Mouse (Mus musculus) limb, embryonic 13.5 days (tissue): ENCODE measurements at regions not wholly inside any gene's neighbourhood (a gene's known extent, or its start where the extent isn't known, plus 50 kb on each side); places are given as distances from the start of the nearest gene placed in this dataset.

Experiments used
- ATAC-seq: fragments of 200-750 bp; cut with Nextera tagmentation; 2 replicates; pipeline ENCODE4 v1.8.0; 2017; ENCODE audit warnings: low read depth, moderate number of reproducible peaks, moderate TSS enrichment; ENCODE audit not compliant: low FRiP score
- H3K27ac ChIP-seq: fragments of 300-500 bp; sonication (generic); 2 replicates; pipeline ENCODE4 v1.5.1; 2015; ENCODE audit warnings: inconsistent platforms, mild to moderate bottlenecking, moderate library complexity
- H3K27me3 ChIP-seq: fragments of 300-500 bp; sonication (generic); 2 replicates; pipeline ENCODE4 v1.6.1; 2015; ENCODE audit warnings: mild to moderate bottlenecking, inconsistent platforms
- H3K36me3 ChIP-seq: fragments of 300-500 bp; sonication (generic); 2 replicates; pipeline ENCODE4 v1.6.1; 2015; ENCODE audit warnings: inconsistent platforms, mild to moderate bottlenecking, moderate library complexity
- H3K4me1 ChIP-seq: fragments of 300-500 bp; sonication (generic); 2 replicates; pipeline ENCODE4 v1.6.1; 2015; ENCODE audit warnings: inconsistent platforms
- H3K4me2 ChIP-seq: fragments of 300-500 bp; sonication (generic); replicated peaks from 2 replicates; pipeline ENCODE4 v1.6.1; 2015; ENCODE audit warnings: inconsistent platforms, mild to moderate bottlenecking, moderate library complexity
- H3K4me3 ChIP-seq: fragments of 300-500 bp; sonication (generic); 2 replicates; pipeline ENCODE4 v1.5.1; 2015; ENCODE audit warnings: moderate library complexity, mild to moderate bottlenecking, inconsistent platforms
- H3K9ac ChIP-seq: fragments of 300-500 bp; sonication (generic); 2 replicates; pipeline ENCODE4 v1.6.1; 2015; ENCODE audit warnings: mild to moderate bottlenecking, inconsistent platforms
- H3K9me3 ChIP-seq: fragments of 300-500 bp; sonication (generic); 2 replicates; pipeline ENCODE4 v1.6.1; 2016; ENCODE audit warnings: inconsistent platforms
- WGBS: fragments of 180-500 bp; shearing (Covaris S2); methylation state at CpG from one replicate; pipeline ENCODE4 v1.1.7; 2015; 5-methylcytosine and 5-hydroxymethylcytosine counted together

- Histone ChIP-seq H3K9ac (no peak overlapping the region), H3K27me3 (no peaks in the 10 kb centered on the region), H3K4me1 (peaks cover 6% of the 10 kb centered on the region; the same call in 1 of the 2 replicates), H3K9me3 (no peaks in the 10 kb centered on the region), H3K36me3 (no peaks in the 10 kb centered on the region), H3K4me3 (no peak overlapping the region), H3K4me2 (no peak overlapping the region), H3K27ac (no peak overlapping the region)
- WGBS = 34% methylated on average over 4 of the region's 4 CpGs
- ATAC-seq = no peak
Measured at GRCm38 (mm10) chr13:99049699-99050098, 65.3 kb upstream of the 1700024P04Rik start.

- Histone ChIP-seq H3K36me3 (no peaks in the 10 kb centered on the region), H3K27ac (no peak overlapping the region), H3K4me3 (no peak overlapping the region), H3K9me3 (no peaks in the 10 kb centered on the region), H3K9ac (no peak overlapping the region), H3K27me3 (no peaks in the 10 kb centered on the region), H3K4me2 (no peak overlapping the region), H3K4me1 (no peaks in the 10 kb centered on the region)
- ATAC-seq = no peak
- 79% methylated on average over 5 of the region's 5 CpGs for WGBS
Measured at GRCm38 (mm10) chr13:99048651-99049100, 64.3 kb upstream of the 1700024P04Rik start.

- Histone ChIP-seq H3K27me3 (no peaks in the 10 kb centered on the region), H3K9me3 (no peaks in the 10 kb centered on the region), H3K9ac (no peak overlapping the region), H3K36me3 (no peaks in the 10 kb centered on the region), H3K4me2 (no peak overlapping the region), H3K4me3 (no peak overlapping the region), H3K4me1 (no peaks in the 10 kb centered on the region), H3K27ac (no peak overlapping the region)
- WGBS = 85% methylated on average over 7 of the region's 7 CpGs
- ATAC-seq = no peak
Measured at GRCm38 (mm10) chr13:99047219-99047618, 62.9 kb upstream of the 1700024P04Rik start.

- Histone ChIP-seq H3K4me2 (no peak overlapping the region), H3K4me3 (no peak overlapping the region), H3K36me3 (no peaks in the 10 kb centered on the region), H3K9ac (no peak overlapping the region), H3K27ac (no peak overlapping the region), H3K4me1 (no peaks in the 10 kb centered on the region), H3K9me3 (no peaks in the 10 kb centered on the region), H3K27me3 (no peaks in the 10 kb centered on the region)
- no peak for ATAC-seq
- WGBS = 88% methylated on average over 1 of the region's 1 CpGs
Measured at GRCm38 (mm10) chr13:99046737-99047136, 62.4 kb upstream of the 1700024P04Rik start.

GRCm38 (mm10) chr13:99042086-99042485, 57.7 kb upstream of the 1700024P04Rik start:
- Histone ChIP-seq H3K27ac (no peak overlapping the region), H3K4me2 (no peak overlapping the region), H3K36me3 (no peaks in the 10 kb centered on the region), H3K4me3 (no peak overlapping the region), H3K4me1 (peaks cover 18% of the 10 kb centered on the region), H3K9me3 (no peaks in the 10 kb centered on the region), H3K9ac (no peak overlapping the region), H3K27me3 (no peaks in the 10 kb centered on the region)
- 86% methylated on average over 6 of the region's 6 CpGs for WGBS
- no peak for ATAC-seq

- Histone ChIP-seq H3K27ac (no peak overlapping the region), H3K4me3 (no peak overlapping the region), H3K4me1 (peaks cover 18% of the 10 kb centered on the region), H3K36me3 (no peaks in the 10 kb centered on the region), H3K9ac (no peak overlapping the region), H3K9me3 (no peaks in the 10 kb centered on the region), H3K4me2 (no peak overlapping the region), H3K27me3 (no peaks in the 10 kb centered on the region)
- 86% methylated on average over 6 of the region's 6 CpGs for WGBS
- no peak for ATAC-seq
Measured at GRCm38 (mm10) chr13:99041256-99041655, 56.9 kb upstream of the 1700024P04Rik start.

GRCm38 (mm10) chr13:99040846-99041245, 56.5 kb upstream of the 1700024P04Rik start:
- Histone ChIP-seq H3K9ac (no peak overlapping the region), H3K4me3 (no peak overlapping the region), H3K36me3 (no peaks in the 10 kb centered on the region), H3K9me3 (no peaks in the 10 kb centered on the region), H3K4me1 (peaks cover 18% of the 10 kb centered on the region), H3K27ac (no peak overlapping the region), H3K27me3 (no peaks in the 10 kb centered on the region), H3K4me2 (no peak overlapping the region)
- 89% methylated on average over 6 of the region's 6 CpGs for WGBS
- ATAC-seq = no peak

- no peak for ATAC-seq
- Histone ChIP-seq H3K36me3 (no peaks in the 10 kb centered on the region), H3K4me2 (no peak overlapping the region), H3K9ac (no peak overlapping the region), H3K9me3 (no peaks in the 10 kb centered on the region), H3K4me3 (no peak overlapping the region), H3K4me1 (peaks cover 18% of the 10 kb centered on the region), H3K27ac (no peak overlapping the region), H3K27me3 (no peaks in the 10 kb centered on the region)
- 86% methylated on average over 4 of the region's 4 CpGs for WGBS
Measured at GRCm38 (mm10) chr13:99040171-99040570, 55.8 kb upstream of the 1700024P04Rik start.

GRCm38 (mm10) chr13:99039063-99039385, 54.7 kb upstream of the 1700024P04Rik start:
- no peak overlapping the region for H3K27ac ChIP-seq
- no peak overlapping the region for H3K4me2 ChIP-seq

GRCm38 (mm10) chr13:99038198-99039062, 54.1 kb upstream of the 1700024P04Rik start:
- Histone ChIP-seq H3K4me2 (no peak overlapping the region), H3K4me1 (peaks cover 18% of the 10 kb centered on the region), H3K9me3 (no peaks in the 10 kb centered on the region), H3K27me3 (no peaks in the 10 kb centered on the region), H3K27ac (no peak overlapping the region), H3K9ac (no peak overlapping the region), H3K36me3 (no peaks in the 10 kb centered on the region), H3K4me3 (no peak overlapping the region)
- WGBS = 38% methylated on average over 15 of the region's 15 CpGs
- ATAC-seq = no peak; the same call in 1 of the 2 replicates

More at GRCm38 (mm10) chr13:99039063-99039385, 54.7 kb upstream of the 1700024P04Rik start:
- Histone ChIP-seq H3K4me3 (no peak overlapping the region), H3K36me3 (no peaks in the 10 kb centered on the region), H3K4me1 (peaks cover 18% of the 10 kb centered on the region), H3K27me3 (no peaks in the 10 kb centered on the region), H3K9me3 (no peaks in the 10 kb centered on the region), H3K9ac (no peak overlapping the region)
- WGBS = 79% methylated on average over 7 of the region's 7 CpGs
- no peak for ATAC-seq

- no peak overlapping the region for H3K27ac ChIP-seq
- no peaks in the 10 kb centered on the region for H3K9me3 ChIP-seq
- H3K9ac ChIP-seq = no peak overlapping the region
- ATAC-seq = no peak
- no peak overlapping the region for H3K4me3 ChIP-seq
- no peak overlapping the region for H3K4me2 ChIP-seq
- peaks cover 19% of the 10 kb centered on the region for H3K4me1 ChIP-seq
- H3K27me3 ChIP-seq = no peaks in the 10 kb centered on the region
- WGBS = 89% methylated on average over 4 of the region's 4 CpGs
- H3K36me3 ChIP-seq = no peaks in the 10 kb centered on the region
Measured at GRCm38 (mm10) chr13:99037131-99037530, 52.8 kb upstream of the 1700024P04Rik start.
